ENCODE assay signal across 18 mouse cellular contexts in genomic region chr5:30653246-30653645, GRCm38 (mm10). TPM values are rescaled to one million over a fixed set of nuclear protein-coding genes. Genes with fewer than 3 reads are reported as not detected.
"Had no signal": no experiment of that assay in that cellular context is flagged by ENCODE, and none has a peak within 500 bp of the region (broad histone marks: within the 10 kb centered on the region; RNA-seq: fewer than 3 reads in every experiment).

No protein-coding gene starts in this region.

- DNase-seq: kidney, adult 9 months; kidney, postnatal 10 days; kidney, postnatal 4 days; right cerebral cortex, postnatal 14 days; thymus, adult 2 months; thymus, postnatal 25 days had no signal

- H3K4me3 ChIP-seq: layer of hippocampus, adult 2 months; limb, embryonic 10.5 days; liver, embryonic 15.5 days; lung, embryonic 15.5 days; midbrain, embryonic 12.5 days; neural tube, embryonic 13.5 days; stomach, embryonic 15.5 days had no signal

- ATAC-seq: inflammation-experienced regulatory T-cells, adult 6 months; intestine, postnatal 0 days; midbrain, embryonic 16.5 days had no signal

- H3K9ac ChIP-seq: liver, embryonic 15.5 days; lung, embryonic 15.5 days; midbrain, embryonic 12.5 days; neural tube, embryonic 13.5 days; stomach, embryonic 15.5 days had no signal

- H3K27ac ChIP-seq: layer of hippocampus, adult 2 months; limb, embryonic 10.5 days; liver, embryonic 15.5 days; lung, embryonic 15.5 days; midbrain, embryonic 12.5 days; neural tube, embryonic 13.5 days; stomach, embryonic 15.5 days had no signal

- H3K27me3 ChIP-seq: liver, embryonic 15.5 days; lung, embryonic 15.5 days; midbrain, embryonic 12.5 days; neural tube, embryonic 13.5 days; stomach, embryonic 15.5 days had no signal

- H3K4me2 ChIP-seq: liver, embryonic 11.5 days; liver, embryonic 15.5 days; lung, embryonic 15.5 days; midbrain, embryonic 12.5 days; neural tube, embryonic 13.5 days; stomach, embryonic 15.5 days had no signal

- H3K9me3 ChIP-seq: limb, embryonic 10.5 days; liver, embryonic 15.5 days; lung, embryonic 15.5 days; midbrain, embryonic 12.5 days; neural tube, embryonic 13.5 days; stomach, embryonic 15.5 days had no signal

RNA-seq across cellular contexts. Expression of gene Dpysl5, which starts 58.1 kb away (rescaled TPM):
- total RNA-seq: megakaryocyte-erythroid progenitor cell, adult 5-6 weeks had no signal
